Mouse (Mus musculus) embryonic stem cell, embryonic (primary cell): ENCODE measurements around the gene Cst12.
"Not testable (repeated sequence)": the region's sequence is repeated elsewhere in the genome, so short reads cannot be mapped to it uniquely, and the experiment has no call there.

Source experiments
- CTCF ChIA-PET, 4 experiments: fragments of 300-600 bp in 2 of 4; fragments of 350-600 bp in 2 of 4; sonication (Branson Sonifier 250); formaldehyde crosslinking; loops; one replicate each; lab custom pipeline; 2022; ENCODE audit warnings: inconsistent platforms in 2 of 4; lab: Charles Lee
- POLR2A ChIA-PET, 4 experiments: fragments of 300-600 bp in 2 of 4; fragments of 350-600 bp in 2 of 4; sonication (Branson Sonifier 250); formaldehyde crosslinking; loops; one replicate each; lab custom pipeline; 2022; ENCODE audit warnings: antibody characterized with exemption in 4 of 4, inconsistent platforms in 1 of 4; lab: Charles Lee

The Cst12 gene

GRCm38 (mm10) chr2:148789142-148789541 lies at the start of gene Cst12:
TSS of gene Cst12 (plus strand) at chr2:148789361.
- ChIA-PET CTCF (no interaction called here), POLR2A (no interaction called here)

- POLR2A ChIA-PET = no interaction called here
- CTCF ChIA-PET = no interaction called here
Observed at GRCm38 (mm10) chr2:148743001-148743400, 46.2 kb upstream of the Cst12 start.

DNA sequence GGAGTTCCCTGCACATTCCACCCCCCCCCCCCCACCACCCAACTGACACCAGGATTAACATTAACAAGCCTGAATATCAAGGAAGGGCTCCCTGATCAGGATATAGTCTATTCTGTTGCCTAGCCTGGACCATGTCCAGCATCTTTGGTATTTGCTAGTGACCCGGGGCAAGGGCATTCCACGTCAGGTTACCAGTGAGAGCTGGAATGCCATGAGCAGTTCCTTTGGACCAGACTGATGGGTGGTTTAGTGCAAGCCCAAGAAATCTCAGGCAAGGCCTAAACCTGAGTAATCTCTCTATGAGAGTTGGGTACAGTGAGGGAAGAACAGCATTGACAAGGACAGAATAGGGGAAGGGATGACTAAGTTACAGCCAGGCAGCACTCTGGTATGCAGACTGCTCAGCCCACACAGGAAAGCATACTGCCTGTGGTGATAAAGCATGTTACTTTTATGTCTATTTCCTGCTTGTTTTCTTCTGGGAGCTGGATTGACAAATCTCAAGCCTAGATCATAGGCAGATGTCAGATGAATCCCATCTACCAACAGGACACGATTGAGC lies 45.2 kb upstream of the Cst12 start:
- ChIA-PET POLR2A (no interaction called here), CTCF (interaction anchor here in 1 of 4 experiments (0.6 kb wide), 1 partner anchor 234 kb away, joined by 4 read pairs; no protein-coding TSS in a partner anchor)

DNA sequence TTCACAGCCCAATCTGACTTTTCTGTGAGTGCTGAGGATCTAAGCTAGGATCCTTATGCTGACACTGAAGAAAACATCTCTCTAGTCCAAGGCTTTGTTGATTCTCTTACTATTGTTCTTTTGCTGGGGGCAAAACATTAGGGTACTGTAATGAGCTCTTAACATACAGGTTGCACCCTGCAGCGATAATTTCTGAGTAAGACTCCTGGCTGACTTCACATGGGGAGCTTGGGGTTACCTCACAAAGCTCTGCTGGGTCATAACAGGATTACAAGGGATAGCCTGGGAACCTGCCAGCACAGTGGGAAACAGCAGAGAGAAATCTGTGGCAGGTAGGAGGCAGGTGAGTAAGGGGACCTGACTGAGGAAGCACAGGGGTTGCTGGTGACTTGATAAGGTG lies 39.1 kb upstream of the Cst12 start, which contains the start of gene Cstl1:
Gene Cstl1, plus strand, starts transcription at position 301 of the 400 bp plus-strand sequence.
- ChIA-PET POLR2A (no interaction called here), CTCF (interaction anchor here (0.7 to 4.4 kb wide), 6 partner anchors 44 to 272 kb away, joined by 3 to 25 read pairs (median 8); no protein-coding TSS in a partner anchor)

GRCm38 (mm10) chr2:148751893-148752813 lies 37.0 kb upstream of the Cst12 start:
- ChIA-PET CTCF (interaction anchor here (0.5 to 4.4 kb wide), 24 partner anchors 10 to 1407 kb away, joined by 3 to 25 read pairs (median 4); partner anchors contain the start of gene Napb (in 2 of the 4)), POLR2A (interaction anchor here in 1 of 4 experiments (0.7 kb wide), 1 partner anchor 479 kb away, joined by 3 read pairs; no protein-coding TSS in a partner anchor)

DNA sequence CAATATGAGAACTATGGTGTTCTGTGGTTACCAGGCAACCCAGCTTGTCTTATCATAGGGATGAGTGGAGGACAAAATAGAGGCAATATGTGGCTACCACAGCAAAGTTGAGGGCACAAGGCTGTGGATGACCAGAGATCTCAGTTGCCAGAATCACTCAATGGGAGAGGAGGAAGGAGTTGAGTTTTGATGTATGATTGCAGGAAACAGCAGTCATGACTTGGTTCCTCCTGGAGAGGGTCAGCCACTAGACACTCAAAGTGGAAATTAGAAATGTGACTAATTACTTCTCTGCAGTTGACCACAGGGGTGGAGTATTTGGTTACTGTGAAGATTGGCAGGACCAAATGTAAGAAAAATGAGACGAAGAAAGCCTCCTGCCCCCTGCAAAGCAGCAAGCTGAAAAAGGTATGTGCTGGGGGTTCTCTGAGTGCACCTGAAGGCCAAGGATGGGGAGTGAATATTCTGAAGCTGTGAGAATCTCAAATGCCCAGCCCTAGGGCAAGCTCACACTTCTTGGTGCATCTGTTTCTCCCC lies 34.8 kb upstream of the Cst12 start:
- CTCF ChIA-PET = interaction anchor here in 2 of 4 experiments (1.3 to 4.4 kb wide), 2 partner anchors 147 to 148 kb away, joined by 4 to 22 read pairs; no protein-coding TSS in a partner anchor
- POLR2A ChIA-PET = no interaction called here

DNA sequence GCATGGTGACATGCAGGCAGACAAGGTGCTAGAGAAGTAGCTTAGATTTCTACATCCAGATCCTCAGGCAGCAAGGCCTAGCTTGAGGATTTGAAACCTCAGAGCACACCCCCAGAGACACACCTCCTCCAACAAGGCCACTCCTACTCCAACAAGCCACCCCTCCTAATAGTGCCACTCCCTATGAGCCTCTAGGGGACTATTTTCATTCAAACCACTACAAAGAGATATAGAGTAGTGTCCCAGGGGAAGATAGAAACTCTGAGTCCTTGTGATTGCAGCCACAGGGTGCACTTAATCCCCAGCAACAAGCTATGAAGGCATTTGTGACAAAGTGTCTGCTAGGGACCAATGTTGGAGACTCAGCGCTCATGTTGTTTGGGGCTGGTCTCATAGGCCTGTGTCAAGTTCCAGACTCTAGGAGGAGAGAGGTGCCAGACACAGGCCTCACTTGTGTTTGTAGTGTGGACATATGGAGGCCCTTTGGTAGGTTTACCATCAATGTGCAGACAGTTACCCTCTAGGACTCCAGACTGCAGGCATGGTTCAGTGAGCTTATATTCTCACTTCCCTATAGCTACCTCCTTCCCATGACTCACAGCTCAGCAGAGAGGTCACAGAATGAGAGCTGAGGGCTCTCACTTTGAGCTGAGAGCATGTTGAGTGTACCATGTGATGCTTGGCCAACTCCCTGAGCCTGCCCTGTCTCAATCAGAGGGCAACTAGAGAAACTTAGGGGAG lies 25.3 kb upstream of the Cst12 start:
- POLR2A ChIA-PET = interaction anchor here in 3 of 4 experiments (0.7 to 1.4 kb wide), 3 partner anchors 12 to 128 kb away, joined by 3 to 4 read pairs (median 3); no protein-coding TSS in a partner anchor
- CTCF ChIA-PET = interaction anchor here in 3 of 4 experiments (0.6 to 2.1 kb wide), 6 partner anchors 11 to 543 kb away, joined by 3 to 7 read pairs (median 4); no protein-coding TSS in a partner anchor

DNA sequence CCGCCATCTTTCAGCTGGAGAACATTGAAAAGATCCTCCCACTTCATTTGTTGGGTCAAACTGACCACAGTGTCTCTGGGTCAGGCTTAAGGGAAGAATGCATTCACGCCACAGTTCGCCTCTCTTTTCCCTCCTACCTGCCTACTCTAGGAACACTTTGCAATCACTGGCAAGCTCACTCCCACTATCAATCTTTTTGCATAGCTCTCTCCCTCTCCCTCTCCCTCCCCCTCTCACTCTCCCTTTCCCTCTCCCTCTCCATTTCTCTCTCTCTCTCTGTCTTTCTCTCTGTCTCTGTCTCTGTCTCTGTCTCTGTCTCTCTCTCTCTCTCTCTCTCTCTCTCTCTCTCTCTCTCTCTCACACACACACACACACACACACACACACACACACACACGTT lies 17.8 kb upstream of the Cst12 start, which contains the start of gene Cst11:
Gene Cst11, minus strand, starts transcription at position 101 of the 400 bp plus-strand sequence.
- POLR2A ChIA-PET = not testable (repeated sequence)
- CTCF ChIA-PET = interaction anchor here in 1 of 4 experiments (0.6 to 0.7 kb wide), 2 partner anchors 235 to 1591 kb away, joined by 4 to 8 read pairs; partner anchors contain the start of gene 3300002I08Rik

DNA sequence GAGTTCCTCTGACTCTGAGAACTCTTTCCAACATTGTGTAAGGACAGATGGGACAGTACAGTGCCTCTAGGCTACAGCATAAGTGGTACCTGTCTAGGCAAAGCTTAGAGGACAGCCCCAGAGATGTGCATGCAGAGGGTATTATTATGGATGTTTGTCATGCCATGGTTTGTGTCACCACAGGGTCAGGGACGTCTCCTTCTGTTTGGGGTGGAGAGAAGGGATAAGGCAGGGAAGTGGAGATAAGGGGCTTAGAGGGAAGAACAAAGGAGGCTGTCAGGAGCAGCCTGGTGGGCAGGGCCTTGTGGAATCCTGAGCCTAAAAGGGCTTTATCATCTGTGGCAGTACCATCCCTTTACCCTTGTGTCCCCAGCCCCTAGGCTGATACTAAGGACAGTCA lies 7.5 kb upstream of the Cst12 start, which contains the start of gene 8030411F24Rik:
Gene 8030411F24Rik, plus strand, starts transcription at position 301 of the 400 bp plus-strand sequence.
- CTCF ChIA-PET = no interaction called here
- POLR2A ChIA-PET = interaction anchor here in 1 of 4 experiments (0.9 kb wide), 1 partner anchor 93 kb away, joined by 3 read pairs; the partner anchor contains the start of gene Cst3

GRCm38 (mm10) chr2:148798485-148798884 lies 9.3 kb downstream of the Cst12 start, which contains the start of gene Cst8:
TSS of gene Cst8 (plus strand) at chr2:148798785.
- POLR2A ChIA-PET = no interaction called here
- CTCF ChIA-PET = interaction anchor here in 1 of 4 experiments (1.2 kb wide), 1 partner anchor 53 kb away, joined by 3 read pairs; no protein-coding TSS in a partner anchor

GRCm38 (mm10) chr2:148801491-148801921 lies 12.3 kb downstream of the Cst12 start:
- ChIA-PET POLR2A (no interaction called here), CTCF (no interaction called here)

DNA sequence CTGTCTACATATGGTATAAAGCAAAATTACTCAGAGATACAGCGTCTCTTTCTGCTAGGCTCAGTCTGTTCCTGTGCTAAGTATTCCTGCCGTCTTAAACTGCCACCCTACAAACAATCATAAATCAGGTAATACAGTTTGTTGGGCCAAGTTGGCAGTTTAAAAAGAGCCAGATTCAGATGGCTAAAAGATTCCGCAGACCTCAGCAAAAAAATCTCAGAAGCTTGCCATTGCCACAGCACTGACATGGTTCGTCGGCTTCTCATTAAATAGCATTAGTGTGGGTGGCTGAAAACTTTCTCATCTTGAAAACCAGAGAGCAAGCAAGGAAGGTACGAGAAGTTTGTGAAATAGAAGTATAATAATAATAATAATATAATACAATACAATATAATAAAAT lies 17.5 kb downstream of the Cst12 start:
- CTCF ChIA-PET = no interaction called here
- POLR2A ChIA-PET = no interaction called here

GRCm38 (mm10) chr2:148819909-148820308 lies 30.7 kb downstream of the Cst12 start, which contains the start of gene Cst13:
TSS of gene Cst13 (plus strand) at chr2:148820081.
- CTCF ChIA-PET = no interaction called here
- POLR2A ChIA-PET = interaction anchor here in 1 of 4 experiments (2.2 kb wide), 1 partner anchor 55 kb away, joined by 5 read pairs; the partner anchor contains the start of gene Cst3

DNA sequence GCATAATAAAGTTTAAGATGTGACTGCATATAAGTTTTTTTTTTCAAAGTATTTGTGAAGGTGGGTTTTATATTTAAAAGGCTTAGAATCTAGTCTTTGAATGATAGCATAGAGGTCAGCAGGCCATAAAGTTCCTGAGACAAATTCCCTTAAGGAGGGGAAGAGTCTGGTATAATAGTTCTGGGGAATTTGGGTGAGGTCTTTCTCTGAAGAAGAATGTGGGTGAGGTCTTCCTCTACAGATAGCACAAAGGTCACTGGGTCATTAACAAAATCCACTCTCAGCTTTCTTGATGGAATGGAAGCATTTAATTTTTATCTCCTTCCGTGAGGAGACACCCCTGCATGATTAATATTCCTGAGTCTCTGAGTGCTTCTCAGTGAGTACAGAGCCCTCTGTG lies 36.8 kb downstream of the Cst12 start:
- ChIA-PET POLR2A (interaction anchor here in 1 of 4 experiments (1.3 kb wide), 1 partner anchor 58 kb away, joined by 3 read pairs; no protein-coding TSS in a partner anchor), CTCF (no interaction called here)

DNA sequence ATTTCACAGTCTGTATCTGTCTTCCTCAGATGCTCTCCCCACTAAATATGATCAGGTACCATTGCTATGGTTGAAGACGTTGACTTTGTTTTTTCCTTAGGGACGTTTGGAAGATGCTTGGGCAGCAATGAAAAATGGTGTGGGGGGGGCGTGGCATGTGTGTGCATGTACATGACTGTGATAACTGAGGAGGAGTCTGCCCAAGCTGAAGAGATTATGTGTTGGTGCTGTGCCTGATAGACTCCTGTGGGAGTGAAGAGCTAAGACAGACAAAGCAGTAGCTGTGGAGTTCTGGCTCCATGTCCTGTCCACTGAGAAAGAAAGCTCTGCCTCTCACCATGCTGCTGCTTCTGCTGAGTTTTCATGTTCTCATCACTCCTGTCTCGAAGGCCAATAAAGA lies 45.8 kb downstream of the Cst12 start, which contains the start of gene Cst9:
Gene Cst9, plus strand, starts transcription at position 236 of the 400 bp plus-strand sequence.
- ChIA-PET CTCF (interaction anchor here in 1 of 4 experiments (0.9 kb wide), 1 partner anchor 68 kb away, joined by 3 read pairs; no protein-coding TSS in a partner anchor), POLR2A (no interaction called here)

DNA sequence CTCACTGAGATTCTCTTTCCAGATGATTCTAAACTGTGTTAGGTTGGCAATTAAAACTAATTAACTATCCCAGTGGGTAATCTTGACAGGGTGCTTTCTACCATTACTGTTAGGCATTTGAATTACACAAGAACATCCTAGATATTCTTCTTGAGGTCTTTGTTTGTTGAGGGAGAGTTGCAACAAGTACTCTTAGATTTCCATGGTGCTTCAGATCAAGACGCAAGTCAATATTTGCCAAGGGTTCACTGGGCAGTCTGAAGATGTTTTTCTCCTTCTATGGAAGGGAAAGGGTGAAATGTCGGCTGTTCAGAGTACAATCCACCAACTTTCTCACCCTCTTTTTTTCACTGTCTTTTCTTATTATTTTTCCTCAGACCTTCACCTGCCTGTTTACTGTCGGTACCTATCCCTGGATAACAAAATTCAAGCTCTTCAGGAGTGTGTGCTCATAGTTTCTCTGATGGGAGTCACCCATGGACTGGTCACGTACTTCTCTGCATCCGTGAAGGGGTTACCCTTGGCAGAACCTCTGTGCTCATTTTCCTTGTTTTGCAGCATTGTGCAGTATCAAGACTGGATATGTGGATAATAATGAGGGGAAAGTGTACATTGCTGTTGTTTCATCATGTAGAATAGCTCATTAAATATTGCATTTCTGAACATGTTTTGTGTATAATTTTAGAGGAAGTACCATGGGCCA lies 49.1 kb downstream of the Cst12 start:
- ChIA-PET POLR2A (no interaction called here), CTCF (no interaction called here)

DNA sequence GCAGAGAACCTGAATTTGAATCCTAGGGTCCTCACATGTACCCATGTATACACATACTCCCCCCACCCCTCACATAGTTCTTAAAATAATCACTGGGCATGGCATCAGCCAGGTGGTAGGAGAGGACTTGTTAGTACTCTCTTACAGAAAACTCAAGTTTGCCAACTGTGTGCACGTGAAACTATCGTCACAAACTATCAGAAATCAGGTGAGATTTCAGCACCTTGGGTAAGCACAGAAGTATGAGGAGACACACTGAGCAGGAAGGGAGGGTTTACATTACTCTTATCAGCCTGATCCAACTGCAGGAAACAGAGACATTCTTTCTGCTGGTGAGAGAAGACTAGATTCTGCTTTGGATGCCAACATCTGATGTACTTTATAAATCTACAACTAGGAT lies 50.1 kb downstream of the Cst12 start:
- POLR2A ChIA-PET = no interaction called here
- CTCF ChIA-PET = interaction anchor here in 2 of 4 experiments (1.0 kb wide), 2 partner anchors 12 kb away, joined by 3 read pairs; no protein-coding TSS in a partner anchor
